Mouse (Mus musculus) retina, adult 2 months (tissue): ENCODE results near the gene E430018J23Rik.
"Not testable (repeated sequence)": the region's sequence is repeated elsewhere in the genome, so short reads cannot be mapped to it uniquely, and the experiment has no call there.

Experiments used
- DNase-seq: peaks from one replicate; pipeline ENCODE4 v3.0.0-alpha.2; 2012; ENCODE audit warnings: low read depth, low spot score

E430018J23Rik gene

DNA sequence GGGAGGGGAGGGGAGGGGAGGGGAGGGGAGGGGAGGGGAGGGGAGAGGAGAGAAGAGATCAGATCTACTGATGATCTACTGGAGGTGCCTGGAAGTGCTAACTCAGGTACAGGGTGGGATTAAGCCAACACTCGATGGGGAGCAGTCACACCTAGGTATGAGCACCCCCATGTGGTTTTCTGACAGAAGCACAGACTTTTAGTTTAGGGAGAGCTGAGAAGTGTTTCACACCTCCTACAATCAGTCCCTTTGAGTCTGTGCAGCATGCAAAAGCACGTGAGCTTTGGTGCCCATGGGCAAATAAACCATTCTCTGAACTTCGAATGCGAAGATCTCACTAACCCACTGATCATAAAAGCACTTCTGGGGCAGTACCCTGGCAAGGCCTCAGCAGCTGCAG, 51.1 kb downstream of the E430018J23Rik start:
- DNase-seq: no peak

DNA sequence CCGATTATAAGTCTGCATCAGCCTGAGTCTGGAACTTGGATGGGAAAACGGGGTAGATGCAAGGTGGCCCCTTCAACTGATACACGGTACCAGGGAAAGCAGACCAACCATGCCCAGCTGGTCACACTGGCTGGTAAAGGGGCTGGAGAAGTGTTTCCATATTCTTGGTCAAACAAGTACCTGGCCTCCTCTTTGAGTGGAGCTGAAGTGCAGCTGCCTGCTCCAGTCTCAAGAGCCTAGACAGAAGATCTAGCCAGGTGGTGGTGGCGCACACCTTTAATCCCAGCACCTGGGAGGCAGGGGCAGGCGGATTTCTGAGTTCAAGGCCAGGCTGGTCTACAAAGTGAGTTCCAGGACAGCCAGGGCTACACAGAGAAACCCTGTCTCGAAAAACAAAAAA, 51.6 kb downstream of the E430018J23Rik start:
- not testable (repeated sequence) for DNase-seq

DNA sequence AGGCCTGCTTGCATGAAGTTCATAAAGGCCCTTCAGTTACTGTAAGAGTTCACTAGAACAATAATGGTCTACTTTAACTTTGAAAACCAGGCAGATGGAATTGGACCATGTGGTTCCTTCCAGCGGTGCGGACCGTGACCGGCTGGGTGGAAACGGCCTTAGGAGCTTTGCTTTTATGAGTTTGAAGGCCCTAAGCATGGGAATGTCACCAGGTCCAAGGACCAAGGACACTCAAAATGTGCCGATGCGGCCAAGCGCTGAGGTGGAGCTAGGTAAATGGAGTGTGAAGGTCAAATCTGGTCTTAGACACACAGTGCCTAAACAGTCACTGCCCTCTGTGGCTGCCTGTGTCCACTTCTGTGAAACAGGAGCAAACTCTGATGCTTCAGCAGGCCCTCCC, 52.1 kb downstream of the E430018J23Rik start:
- DNase-seq: no peak
